Mouse (Mus musculus): Measurements from ENCODE around the gene Etl4. TPM values are rescaled to one million over a fixed set of nuclear protein-coding genes. Genes with fewer than 3 reads are reported as not detected.

Gene Etl4
- total and polyA plus RNA-seq, 3 experiments: not detected

- H3K4me1 ChIP-seq (ENCODE audit: control insufficient read depth in 1 of 2, insufficient read depth in 2 of 2, low read length in 2 of 2): no peaks in the 10 kb centered on the region
- H3K4me3 ChIP-seq (ENCODE audit: control insufficient read depth in 1 of 2, insufficient read depth in 1 of 2, low read depth in 2 of 2, low read length in 2 of 2): no peak overlapping the region
- H3K27ac ChIP-seq (ENCODE audit: control insufficient read depth, low read depth, low read length): no peak overlapping the region
- H3K9me3 ChIP-seq (replicated peaks; ENCODE audit: insufficient read depth, low read length): no peaks in the 10 kb centered on the region
- TF ChIP-seq ELF1 (IDR thresholded peaks at IDR 0.05; ENCODE audit: low read depth, low read length) (no peak), BHLHE40 (IDR thresholded peaks at IDR 0.05; ENCODE audit: borderline replicate concordance, low read depth, low read length) (no peak), MAZ (IDR thresholded peaks at IDR 0.05; ENCODE audit: low read depth, low read length) (no peak), ZNF384 (IDR thresholded peaks at IDR 0.05; ENCODE audit: low read depth, low read length) (no peak), KAT2A (conservative IDR thresholded peaks at IDR 0.05; ENCODE audit: low read depth, low read length) (no peak), JUND (IDR thresholded peaks at IDR 0.05; ENCODE audit: low read depth, low read length) (no peak), TCF12 (IDR thresholded peaks at IDR 0.05; ENCODE audit: low read depth, low read length) (no peak), MEF2A (IDR thresholded peaks at IDR 0.05; ENCODE audit: extremely low read depth, insufficient replicate concordance, low read depth, low read length, poor library complexity, severe bottlenecking) (no peak), MYB (IDR thresholded peaks at IDR 0.05; ENCODE audit: low read depth, low read length) (no peak), MYC (IDR thresholded peaks at IDR 0.05; ENCODE audit: low read depth, low read length) (no peak)
- no peaks in the 10 kb centered on the region for H3K79me2 ChIP-seq (ENCODE audit: control insufficient read depth, insufficient read depth, low read length, poor library complexity)
- no peaks in the 10 kb centered on the region for H3K36me3 ChIP-seq (ENCODE audit: control insufficient read depth in 1 of 2, insufficient read depth in 2 of 2, low read length in 2 of 2)
- no peaks in the 10 kb centered on the region for H3K27me3 ChIP-seq (ENCODE audit: control insufficient read depth in 1 of 2, insufficient read depth in 2 of 2, low read length in 2 of 2)
- no peak for DNase-seq (ENCODE audit: low read depth, low spot score)
- H3K9ac ChIP-seq (ENCODE audit: control insufficient read depth, low read depth, low read length, poor library complexity, severe bottlenecking): no peak overlapping the region
These were observed 852.2 kb downstream of the Etl4 start for GRCm38 (mm10) chr2:20761751-20762150.

DNA sequence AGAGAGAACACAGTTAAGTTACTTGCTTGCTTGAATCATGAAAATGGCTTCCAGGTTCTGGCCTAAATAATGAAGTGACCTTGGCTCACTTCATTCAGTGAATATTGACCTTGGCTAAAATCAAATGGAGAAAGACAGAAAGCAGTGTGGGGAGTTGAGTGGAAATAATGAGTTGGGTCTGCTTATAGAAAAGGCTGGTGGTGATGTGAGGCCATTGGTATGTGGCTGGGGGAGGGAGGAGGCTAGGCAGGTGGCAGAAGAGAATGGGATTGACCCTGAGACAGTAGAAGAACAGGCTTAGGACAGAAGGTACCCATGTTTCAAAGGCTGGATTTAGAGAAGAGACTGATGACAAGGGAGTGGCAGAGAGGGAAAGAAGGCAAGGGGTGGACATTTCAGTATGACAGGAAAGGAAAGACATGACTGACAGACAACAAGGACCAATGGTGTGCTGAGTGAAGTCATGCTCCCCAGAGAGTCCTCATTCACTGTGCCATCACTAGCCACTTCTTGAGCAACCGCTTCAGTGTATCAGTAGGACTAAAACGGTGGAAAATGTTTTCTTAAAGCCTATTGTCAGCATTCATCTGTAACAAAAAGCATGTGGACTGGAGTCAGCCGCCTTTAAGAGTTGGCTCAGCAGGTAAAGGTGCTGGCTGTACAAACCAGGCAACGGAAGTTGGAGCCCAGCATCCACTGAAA, 854.1 kb downstream of the Etl4 start:
- TF ChIP-seq JUND (IDR thresholded peaks at IDR 0.05; ENCODE audit: low read depth, low read length) (no peak), MAZ (IDR thresholded peaks at IDR 0.05; ENCODE audit: low read depth, low read length) (no peak), MXI1 (IDR thresholded peaks at IDR 0.05; ENCODE audit: low read depth, low read length) (no peak), RCOR1 (IDR thresholded peaks at IDR 0.05; ENCODE audit: low read depth, low read length) (no peak), POLR2A (IDR thresholded peaks at IDR 0.05; ENCODE audit: control insufficient read depth in 1 of 2, insufficient read depth in 1 of 2, low read depth in 1 of 2, low read length in 2 of 2, poor library complexity in 1 of 2) (no peak), NRF1 (IDR thresholded peaks at IDR 0.05; ENCODE audit: insufficient read depth, low read depth, low read length, poor library complexity, severe bottlenecking) (no peak), ELF1 (IDR thresholded peaks at IDR 0.05; ENCODE audit: low read depth, low read length) (no peak), ZKSCAN1 (IDR thresholded peaks at IDR 0.05; ENCODE audit: low read depth, low read length) (no peak)
- Histone ChIP-seq H3K9me3 (replicated peaks; ENCODE audit: insufficient read depth, low read length) (no peaks in the 10 kb centered on the region), H3K27me3 (ENCODE audit: control insufficient read depth in 1 of 2, insufficient read depth in 2 of 2, low read length in 2 of 2) (no peaks in the 10 kb centered on the region), H3K27ac (ENCODE audit: control insufficient read depth, low read depth, low read length) (no peak overlapping the region), H3K36me3 (ENCODE audit: control insufficient read depth in 1 of 2, insufficient read depth in 2 of 2, low read length in 2 of 2) (no peaks in the 10 kb centered on the region), H3K9ac (ENCODE audit: control insufficient read depth, low read depth, low read length, poor library complexity, severe bottlenecking) (no peak overlapping the region), H3K4me1 (ENCODE audit: control insufficient read depth in 1 of 2, insufficient read depth in 2 of 2, low read length in 2 of 2) (no peaks in the 10 kb centered on the region), H3K79me2 (ENCODE audit: control insufficient read depth, insufficient read depth, low read length, poor library complexity) (no peaks in the 10 kb centered on the region), H3K4me3 (ENCODE audit: control insufficient read depth in 1 of 2, insufficient read depth in 1 of 2, low read depth in 2 of 2, low read length in 2 of 2) (no peak overlapping the region)
- no peak for DNase-seq (ENCODE audit: low read depth, low spot score)
